Mouse (Mus musculus): ENCODE results near the gene Aff3.

Aff3 gene

DNA sequence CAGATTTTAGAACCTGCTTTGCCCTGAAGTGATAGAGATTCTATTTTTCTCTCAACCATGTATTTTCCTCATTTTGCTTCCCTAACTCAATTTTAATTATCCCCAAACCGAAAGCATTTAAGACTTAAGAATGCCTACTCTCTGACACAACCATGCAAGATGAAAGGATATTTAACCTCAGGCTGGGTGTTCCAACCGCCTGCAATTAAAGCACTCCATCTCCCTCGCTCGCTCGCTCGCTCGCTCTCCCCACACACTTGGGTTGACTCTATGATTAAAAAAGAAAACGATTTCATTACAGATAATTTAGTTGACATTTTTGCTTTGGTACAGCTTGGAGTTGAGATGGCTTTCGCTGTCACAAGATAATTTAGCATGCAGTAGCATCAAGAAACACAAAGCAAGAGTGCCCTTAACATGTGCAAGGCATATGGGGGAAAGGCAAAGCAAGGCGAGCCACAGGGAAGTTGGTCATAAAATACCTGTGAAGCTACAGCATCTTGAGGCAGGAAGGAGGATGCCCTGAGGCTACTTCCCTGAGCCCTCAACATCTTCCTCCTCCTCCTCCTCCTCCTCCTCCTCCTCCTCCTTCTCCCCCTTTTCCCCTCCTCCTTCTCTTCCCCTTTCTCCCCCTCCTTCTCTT, 167.7 kb downstream of the Aff3 start:
- ATAC-seq (ENCODE audit: low TSS enrichment), result 0 out of 2 replicates have a peak, but pooled peaks have one; percentile 18

DNA sequence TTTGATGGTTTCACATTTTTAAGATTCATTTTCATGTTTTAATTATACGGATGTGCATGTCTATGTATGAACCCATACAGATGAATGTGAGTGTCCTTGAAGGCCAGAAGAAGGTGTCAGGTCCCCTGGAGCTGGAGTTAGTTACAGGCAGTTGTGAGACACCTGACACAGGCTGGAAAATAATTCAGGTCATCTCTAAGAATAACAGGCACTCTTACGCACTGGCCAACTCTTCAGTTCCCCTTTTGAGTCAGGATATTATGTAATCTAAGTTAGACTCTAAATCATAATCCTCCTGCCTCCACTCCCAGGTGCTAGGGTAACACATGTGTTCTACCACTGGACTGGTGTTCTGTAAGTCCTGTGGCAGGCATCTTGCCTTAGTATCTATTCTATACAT, 169.5 kb downstream of the Aff3 start:
- no peak for ATAC-seq (ENCODE audit: low TSS enrichment)

DNA sequence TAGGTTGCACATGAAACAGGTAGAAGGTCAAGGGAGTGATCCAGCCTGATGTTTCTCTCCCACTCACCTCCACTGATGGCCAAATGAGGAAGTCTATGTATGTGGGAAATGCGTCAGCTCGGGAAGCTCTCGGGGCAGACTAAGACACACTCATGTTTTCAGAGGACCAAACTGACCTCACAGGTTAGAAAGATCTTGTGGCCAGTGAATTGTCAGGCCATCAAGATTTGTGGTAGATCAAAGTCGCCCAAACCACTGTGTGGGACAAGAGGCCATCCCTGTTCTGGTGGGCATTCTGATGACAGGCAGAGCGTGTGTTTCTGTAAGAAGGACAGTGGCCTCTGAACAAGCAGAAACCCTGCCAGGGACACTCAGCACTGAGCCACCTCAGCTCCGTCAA, 175.0 kb downstream of the Aff3 start:
- no peak for ATAC-seq (ENCODE audit: low TSS enrichment)

DNA sequence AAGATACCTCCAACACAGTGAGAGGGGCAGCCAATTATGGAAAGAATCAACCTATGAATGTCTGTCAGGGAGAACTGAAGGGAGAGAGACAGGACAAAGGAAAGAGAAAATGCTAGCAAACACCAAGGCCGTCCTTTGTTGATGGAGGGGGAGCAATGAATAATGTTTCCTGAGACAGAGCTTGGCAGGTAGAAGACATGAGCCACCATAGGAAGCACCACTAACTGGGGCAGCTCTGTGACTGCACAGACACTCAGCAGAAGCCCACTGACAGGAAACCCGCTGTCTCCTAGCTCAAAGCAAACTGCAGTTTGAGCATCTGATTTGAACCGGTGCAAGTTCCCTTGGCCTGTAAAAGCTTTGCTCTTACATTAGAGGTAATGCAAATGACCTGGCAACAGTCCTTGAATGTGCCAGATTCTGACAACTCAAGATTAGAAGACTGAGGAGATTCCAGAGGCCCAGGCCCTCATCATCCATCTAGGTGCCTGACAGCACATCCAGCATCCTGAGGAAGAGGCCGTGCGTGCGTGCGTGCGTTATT, 176.0 kb downstream of the Aff3 start:
- no peak for ATAC-seq (ENCODE audit: low TSS enrichment)

DNA sequence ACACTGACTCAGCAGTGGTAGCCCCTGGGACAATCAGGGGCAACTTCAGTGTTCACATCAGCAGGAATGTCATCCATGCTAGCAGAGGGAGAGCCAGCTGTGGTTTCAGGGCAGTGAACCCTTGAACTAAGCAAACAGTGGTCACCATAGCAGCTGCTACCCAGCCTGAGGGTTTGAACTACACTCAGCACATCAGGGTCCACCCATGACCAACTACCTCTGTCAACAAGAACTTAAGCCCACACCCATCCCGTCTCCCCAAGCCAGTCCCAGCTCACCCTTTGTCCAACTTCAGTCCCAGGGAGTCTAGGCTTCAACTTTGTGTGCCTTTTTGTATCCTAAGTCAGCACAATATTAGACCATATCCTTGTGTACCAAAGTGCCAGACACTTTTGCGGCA, 176.9 kb downstream of the Aff3 start:
- ATAC-seq (ENCODE audit: low TSS enrichment), result no peak

DNA sequence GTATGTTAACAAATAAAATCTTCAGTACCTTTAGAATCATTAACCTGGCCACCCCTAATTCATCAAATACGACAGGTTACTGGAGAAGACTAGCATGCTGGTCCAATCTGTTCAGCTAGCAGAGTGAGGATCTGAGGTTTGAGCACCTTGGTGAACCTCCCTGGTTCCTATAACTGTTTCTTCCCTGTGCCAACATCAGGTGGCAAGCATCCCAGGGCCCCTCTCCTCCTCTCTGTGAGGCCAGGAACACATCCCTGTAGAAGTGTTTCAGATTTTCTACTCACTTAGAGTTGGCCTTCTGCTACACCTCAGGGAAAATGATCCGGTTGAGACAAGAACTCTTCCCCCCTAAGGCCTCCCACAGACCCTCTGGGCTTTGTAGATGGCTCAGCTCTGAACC, 181.6 kb downstream of the Aff3 start:
- ATAC-seq (ENCODE audit: low TSS enrichment), result no peak

DNA sequence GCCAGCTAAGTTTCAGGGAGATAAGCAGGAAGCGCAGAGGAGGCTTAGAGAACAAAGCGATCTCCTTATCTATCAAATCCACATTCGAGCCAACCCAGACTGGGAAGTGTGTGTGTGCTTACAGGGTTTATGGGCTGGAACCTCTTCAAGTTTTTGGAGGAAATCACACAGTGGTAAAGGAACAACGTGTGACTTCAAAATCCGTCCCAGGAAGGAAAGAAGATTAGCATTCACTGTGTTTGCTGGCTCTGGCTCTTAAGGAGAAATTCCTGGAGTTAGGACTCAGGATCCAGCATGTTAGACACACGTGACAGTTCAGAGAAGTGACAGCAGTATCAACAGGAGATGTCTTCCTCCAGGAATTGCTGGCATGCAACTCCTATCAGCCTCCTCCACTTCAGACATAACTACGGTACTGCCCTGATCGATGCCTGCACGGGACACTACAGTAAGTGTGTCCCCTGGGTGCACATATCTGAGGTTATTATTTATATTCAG, 186.5 kb downstream of the Aff3 start:
- ATAC-seq (ENCODE audit: low TSS enrichment), result peak; percentile 59

DNA sequence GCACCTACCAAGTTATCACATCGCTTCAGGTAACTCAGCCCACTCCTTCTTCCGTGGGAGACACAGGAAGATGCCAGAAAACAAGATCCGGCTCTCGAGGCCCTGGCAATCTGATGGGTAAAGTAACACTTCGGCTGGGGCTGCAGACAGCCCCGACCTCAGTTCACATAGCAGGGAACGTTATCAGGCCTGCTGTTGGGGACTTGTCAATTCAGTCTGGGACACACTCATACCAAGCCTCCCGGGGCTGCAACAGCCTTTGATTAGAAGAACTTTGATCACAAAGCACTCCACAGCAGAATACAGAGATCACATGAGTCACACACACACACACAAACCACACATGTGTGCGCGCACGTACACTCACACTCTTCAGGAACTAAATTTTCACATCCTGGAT, 193.9 kb downstream of the Aff3 start:
- ATAC-seq (ENCODE audit: low TSS enrichment), result 0 out of 2 replicates have a peak, but pooled peaks have one; percentile 17

DNA sequence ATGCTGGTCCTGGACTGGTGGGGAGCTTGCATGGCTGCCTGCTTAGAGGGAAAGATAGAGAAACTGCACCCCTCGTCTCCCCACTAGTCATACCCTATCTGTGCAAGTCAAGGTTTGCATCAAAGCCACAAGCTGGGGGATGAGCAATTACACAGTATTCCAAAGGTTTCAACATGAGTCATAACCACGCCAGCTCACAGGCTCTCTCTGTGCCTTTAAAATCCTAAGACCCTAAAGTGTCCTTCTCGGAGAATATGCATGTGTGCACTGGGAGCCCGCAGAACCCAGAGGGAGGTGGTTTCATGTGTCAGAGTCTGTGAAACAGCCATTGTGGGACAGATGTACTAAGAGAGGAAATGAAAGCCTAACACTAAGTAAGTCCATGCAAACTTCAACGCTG, 194.6 kb downstream of the Aff3 start:
- peak; percentile 63 for ATAC-seq (ENCODE audit: low TSS enrichment)

DNA sequence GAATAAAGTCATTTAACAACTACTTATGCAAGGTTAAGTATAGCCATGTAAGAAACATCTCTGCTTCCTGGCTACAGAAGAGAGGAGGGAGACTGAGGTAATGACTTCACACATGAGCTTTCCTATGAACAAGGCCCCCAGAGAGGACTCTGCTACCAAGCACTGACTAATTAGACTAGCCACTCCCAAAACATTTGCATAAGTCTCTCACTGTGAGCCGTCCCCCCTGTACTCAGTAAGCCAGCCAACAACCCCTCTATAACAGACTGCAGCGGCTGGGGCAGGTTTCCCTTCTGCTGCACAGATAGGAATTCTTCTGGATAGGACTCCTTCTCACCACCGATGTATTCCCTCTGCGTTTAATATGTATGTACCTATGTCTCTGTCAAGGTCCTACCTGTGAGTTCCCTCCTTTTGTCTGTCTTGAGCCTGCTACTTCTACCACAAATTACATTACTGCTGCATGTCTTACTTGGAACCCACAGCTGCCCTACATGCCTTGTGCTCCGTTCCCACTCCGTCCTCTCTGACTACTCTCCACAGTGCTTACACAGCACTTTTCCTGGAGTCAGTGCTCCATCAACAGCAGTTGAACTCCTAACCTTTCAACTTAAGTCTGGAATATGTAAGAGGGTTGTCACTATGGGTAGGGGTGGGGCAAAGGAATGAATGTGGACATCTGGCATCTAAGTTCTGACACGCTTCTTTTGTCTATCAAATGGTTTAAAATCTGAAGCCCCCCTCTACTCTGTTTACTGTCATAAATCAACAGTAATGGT, 197.3 kb downstream of the Aff3 start:
- no peak for ATAC-seq (ENCODE audit: low TSS enrichment)

DNA sequence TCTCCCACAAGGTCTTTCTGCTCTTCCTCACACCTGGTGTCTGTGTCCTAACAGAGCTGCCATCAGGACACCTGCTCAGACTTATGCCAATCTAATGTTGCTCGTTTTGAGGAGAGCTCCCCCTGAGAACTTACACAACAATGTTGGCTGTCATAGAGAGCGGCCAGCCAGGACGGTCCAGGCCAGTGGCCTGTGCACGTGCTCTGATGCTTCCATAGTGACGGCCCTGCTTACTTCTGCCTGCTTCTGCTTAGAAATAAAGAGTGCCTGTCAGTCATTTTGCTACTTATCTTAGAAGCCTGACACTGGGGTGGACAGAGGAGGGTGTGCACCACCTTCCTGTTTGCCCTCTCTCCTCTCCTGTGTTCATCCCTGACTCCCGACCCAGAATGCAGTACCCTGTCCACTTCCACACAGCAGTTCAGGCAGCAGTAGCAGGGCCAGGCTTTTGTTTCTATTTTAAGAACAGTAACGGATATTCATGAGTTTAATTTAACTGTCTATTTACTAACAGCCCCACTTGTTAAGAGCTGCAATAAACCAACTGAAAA, 208.0 kb downstream of the Aff3 start:
- no peak for ATAC-seq (ENCODE audit: low TSS enrichment)

DNA sequence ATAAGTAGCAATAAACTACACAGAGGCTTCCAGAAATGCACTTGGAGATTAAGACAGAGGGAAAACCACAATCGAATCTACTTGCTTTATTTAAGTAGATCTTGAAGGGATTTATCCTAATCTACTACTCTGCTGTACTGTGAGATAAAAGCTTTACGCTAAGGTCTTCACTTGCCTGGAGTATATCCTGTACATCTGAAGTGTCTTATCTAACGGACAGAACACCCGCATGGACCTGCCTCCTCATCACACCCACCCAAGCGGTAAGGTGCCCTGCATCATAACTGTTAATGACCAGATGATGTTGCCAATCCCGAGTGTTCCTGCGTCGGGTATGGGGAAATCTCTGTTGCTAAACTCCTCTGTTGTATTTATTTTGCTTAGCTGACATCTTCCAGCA, 209.8 kb downstream of the Aff3 start:
- no peak for ATAC-seq (ENCODE audit: low TSS enrichment)

DNA sequence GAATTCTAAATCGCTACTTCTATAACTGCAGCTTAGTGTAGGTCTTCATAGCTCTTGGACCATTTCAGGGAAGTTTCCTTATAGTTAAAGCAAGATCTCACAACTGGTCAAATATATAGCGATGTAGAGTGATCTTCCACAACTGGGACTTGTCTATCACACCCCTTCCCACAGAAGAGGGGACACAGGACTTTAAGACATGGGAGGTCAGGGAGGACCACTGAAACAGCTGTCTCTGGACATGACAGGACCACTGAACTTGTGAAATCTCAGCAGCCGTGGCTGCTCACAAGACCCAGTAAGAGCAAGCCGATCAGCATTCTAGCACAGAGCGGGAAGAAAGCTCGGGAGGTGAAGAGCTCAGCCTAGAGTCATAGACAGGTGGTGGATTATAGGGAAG, 213.4 kb downstream of the Aff3 start:
- ATAC-seq (ENCODE audit: low TSS enrichment), result no peak

DNA sequence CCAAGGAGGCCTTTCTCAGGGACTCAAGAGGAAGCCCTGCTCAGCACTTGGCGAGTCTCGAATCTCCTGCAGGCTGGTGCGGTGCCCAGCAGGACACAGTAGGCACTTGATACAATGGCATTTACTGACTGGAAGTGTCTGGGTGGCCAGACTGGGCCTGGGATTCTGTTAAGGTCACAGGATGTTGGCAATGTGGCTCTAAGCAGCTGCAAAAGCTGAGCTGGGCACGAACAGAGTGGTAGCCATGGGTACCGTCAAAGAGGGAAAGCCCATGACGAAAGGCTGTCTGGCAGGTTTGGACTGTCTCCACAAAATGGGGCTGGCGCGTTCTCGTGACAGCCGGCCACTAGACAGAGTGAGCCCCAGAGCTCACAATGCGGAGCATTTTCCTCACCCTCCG, 214.1 kb downstream of the Aff3 start:
- peak; percentile 60 for ATAC-seq (ENCODE audit: low TSS enrichment)

DNA sequence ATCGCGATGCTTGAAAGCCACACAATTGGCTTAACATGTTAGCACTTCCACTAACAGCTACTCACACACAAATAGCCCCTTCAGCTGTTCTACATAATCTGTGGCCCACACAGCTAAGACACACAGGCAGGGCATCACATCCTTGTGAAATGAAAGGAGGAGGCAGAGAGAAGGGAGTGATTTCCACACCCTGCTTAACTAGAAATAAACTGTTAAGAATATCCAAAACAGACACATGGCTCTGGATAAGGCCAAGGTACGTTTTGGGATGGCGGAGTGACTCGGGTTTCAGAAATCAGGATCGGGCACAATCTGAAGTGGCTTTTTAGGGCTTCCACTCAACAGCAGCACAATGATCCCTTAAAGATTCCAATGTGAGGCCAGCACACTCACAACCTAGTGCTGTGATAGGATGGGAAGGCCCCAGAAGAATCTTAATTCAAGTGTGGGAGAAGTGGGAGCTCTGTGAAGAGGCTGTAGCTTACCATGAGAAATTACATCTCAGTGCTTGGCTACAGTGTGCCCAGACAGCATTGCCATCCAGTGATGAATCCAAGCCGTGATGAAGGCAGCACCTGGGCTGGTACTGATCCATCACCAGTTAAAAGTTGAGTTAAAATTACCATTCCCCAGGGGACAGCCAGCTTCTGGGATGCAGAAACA, 214.8 kb downstream of the Aff3 start:
- ATAC-seq (ENCODE audit: low TSS enrichment), result peak; percentile 77

DNA sequence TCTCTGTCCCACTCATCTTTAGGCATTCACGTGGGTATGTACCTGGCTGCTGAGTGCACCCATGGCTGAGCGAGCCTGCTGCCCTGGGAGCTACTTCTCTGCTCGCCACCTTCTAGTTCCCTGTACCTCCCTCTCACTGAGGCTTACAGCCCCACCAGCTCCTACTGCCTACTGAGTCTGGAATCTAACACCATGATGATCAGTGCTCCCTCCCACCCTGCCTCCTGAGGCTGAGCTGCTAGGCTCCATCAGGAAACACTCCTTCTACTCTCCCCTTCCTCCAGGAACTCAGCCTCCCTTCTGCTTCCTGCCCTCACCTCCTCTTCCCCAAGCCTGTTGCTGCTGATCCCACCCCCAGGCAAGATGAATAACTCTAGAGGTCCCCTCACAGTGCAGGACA, 215.9 kb downstream of the Aff3 start:
- ATAC-seq (ENCODE audit: low TSS enrichment), result peak; percentile 39; the same call in 1 of the 2 replicates

DNA sequence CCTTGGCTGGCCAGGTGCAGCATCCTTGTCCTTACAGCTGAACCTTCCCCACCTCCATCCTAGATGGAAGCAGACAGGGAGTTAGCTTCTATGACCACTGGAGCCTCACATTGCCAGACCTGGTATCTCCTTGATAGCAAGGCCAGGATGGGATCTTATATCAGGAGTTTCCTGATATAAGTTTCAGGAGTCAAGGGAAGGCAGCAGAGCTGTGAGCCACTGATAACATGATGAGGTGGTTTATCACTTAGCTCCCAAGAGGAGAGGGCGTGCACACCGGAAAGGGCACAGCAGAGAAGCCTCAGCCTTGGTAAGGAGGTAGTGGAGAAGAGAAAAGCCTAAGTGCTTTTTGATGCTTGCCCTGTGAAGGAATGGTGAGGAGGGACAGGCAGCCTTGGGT, 217.2 kb downstream of the Aff3 start:
- ATAC-seq (ENCODE audit: low TSS enrichment), result no peak

DNA sequence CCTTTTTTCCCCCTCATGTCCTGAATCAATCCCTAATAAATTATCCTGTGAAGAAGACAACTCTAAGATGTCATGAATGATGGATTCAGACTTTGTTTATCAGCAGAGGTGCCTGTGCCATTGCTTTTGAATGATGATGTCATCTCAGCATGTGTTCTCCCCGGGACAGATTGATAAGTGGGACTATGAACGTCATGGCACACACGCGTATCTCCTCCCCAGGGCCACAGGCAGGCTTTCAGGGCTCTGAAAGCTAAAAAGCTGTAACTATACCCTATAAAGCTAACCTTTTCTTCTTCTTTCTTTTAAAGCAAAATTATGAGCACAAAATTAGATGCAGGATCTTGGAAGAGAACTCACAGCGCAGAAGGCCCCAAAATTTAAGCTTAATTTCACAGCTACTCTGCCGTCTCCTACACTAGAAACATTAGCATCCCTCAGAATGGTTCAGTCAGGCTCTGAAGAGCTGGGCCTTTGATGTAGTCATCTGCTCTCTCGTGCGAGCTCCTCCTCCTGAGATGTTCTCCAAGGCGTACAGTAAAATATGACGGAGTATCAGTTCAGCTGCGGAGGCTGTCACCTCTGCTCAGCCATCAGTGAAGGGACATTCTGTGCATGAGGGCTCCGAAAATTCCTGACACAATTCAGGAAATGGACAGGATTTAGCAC, 218.5 kb downstream of the Aff3 start:
- ATAC-seq (ENCODE audit: low TSS enrichment), result peak; percentile 65

DNA sequence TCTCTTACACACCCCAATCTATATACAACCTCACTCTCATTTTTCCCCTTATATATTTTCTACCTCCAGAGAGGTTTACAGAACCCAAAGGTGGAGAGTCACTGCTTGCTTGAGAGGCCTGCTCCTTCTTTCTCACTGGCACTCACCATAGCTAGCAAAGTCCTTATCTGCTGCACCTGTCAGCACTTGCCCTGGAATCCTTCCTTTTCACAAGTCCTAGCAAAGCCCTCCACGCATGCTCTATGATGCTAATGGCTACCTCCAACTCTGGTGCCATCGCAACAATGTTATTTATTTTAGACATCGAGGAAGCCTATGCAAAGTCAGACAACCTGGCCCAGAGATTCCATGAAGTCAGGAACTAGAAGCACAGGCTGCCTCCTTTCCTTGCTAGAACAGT, 221.9 kb downstream of the Aff3 start:
- no peak for ATAC-seq (ENCODE audit: low TSS enrichment)

DNA sequence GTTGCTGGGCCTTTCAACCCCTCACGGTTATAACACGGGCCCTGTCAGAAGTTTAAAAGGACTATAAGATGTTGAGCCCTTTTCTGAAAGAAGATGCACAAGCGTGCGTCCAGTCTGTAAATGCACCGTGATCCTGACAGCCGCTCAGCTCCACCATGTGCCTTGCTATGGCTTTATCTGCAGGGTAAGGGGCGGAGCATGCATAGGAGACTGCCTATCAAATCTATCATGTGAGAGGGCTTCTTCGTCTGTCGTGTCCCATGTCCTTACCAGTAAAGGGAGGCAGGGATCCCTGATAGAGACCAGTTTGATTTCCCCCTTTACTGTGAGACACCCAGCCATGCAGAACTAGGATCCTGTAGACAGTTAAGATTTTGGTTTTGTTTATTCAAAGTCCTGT, 222.3 kb downstream of the Aff3 start:
- ATAC-seq (ENCODE audit: low TSS enrichment), result no peak

DNA sequence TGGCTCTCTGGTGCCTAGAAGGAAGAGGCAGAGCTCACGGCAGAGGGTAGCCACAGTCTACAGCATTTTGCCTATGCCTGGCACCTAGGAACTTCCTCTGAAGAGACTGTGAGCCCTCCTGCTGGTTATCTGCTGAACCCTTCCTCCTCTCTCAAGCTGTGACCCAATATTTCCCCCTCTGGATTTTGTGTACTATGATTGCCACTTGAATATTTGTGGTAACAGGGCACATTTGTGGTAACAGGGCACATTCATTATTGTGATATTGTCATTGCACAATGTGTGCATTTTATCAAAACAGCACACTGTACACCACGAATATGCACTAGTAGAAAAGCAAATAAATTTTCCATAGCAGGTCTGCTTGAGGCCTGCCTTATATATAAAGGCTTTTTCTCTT, 223.0 kb downstream of the Aff3 start:
- no peak for ATAC-seq (ENCODE audit: low TSS enrichment)

DNA sequence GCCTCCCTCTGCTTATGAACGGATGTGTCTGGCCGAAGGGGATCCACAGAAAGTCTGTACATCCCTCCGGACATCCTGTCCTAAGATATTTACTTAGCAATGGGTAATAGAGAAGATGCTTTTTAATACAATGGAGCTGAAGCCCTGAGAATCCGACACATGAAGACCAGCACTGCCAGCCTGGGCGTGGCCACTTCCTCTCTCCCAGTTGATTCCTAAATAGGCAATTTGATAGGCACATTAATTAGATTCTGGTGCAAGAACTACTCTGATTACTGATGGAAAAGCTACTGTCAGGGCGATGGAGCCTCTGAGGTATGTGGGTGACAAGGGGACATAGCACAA, 224.3 kb downstream of the Aff3 start:
- ATAC-seq (ENCODE audit: low TSS enrichment), result no peak
